Mouse (Mus musculus) lung, embryonic 15.5 days (tissue): ENCODE data around the gene 6030452D12Rik. TPM values are rescaled to one million over a fixed set of nuclear protein-coding genes. Genes with fewer than 3 reads are reported as not detected.

ENCODE experiments used
- ATAC-seq: fragments of 200-750 bp; cut with Nextera tagmentation; 2 replicates; pipeline ENCODE4 v1.8.0; 2017; ENCODE audit warnings: moderate number of reproducible peaks, borderline replicate concordance; ENCODE audit not compliant: low FRiP score, low TSS enrichment; ENCODE audit errors: extremely low read depth
- H3K27ac ChIP-seq: fragments of 300-500 bp; sonication (generic); 2 replicates; pipeline ENCODE4 v1.5.1; 2015; ENCODE audit warnings: moderate library complexity, mild to moderate bottlenecking, inconsistent platforms
- H3K27me3 ChIP-seq: fragments of 300-500 bp; sonication (generic); 2 replicates; pipeline ENCODE4 v1.6.1; 2015; ENCODE audit warnings: inconsistent platforms
- H3K36me3 ChIP-seq: fragments of 300-500 bp; sonication (generic); 2 replicates; pipeline ENCODE4 v1.6.1; 2015; ENCODE audit warnings: inconsistent platforms
- H3K4me1 ChIP-seq: fragments of 300-500 bp; sonication (generic); 2 replicates; pipeline ENCODE4 v1.6.1; 2015; ENCODE audit warnings: inconsistent platforms
- H3K4me2 ChIP-seq: fragments of 300-500 bp; sonication (generic); 2 replicates; pipeline ENCODE4 v1.6.1; 2015; ENCODE audit warnings: inconsistent platforms, mild to moderate bottlenecking, moderate library complexity
- H3K4me3 ChIP-seq: fragments of 300-500 bp; sonication (generic); 2 replicates; pipeline ENCODE4 v1.5.1; 2015; ENCODE audit warnings: mild to moderate bottlenecking, inconsistent platforms
- H3K9ac ChIP-seq: fragments of 300-500 bp; sonication (generic); 2 replicates; pipeline ENCODE4 v1.6.1; 2015; ENCODE audit warnings: inconsistent platforms
- H3K9me3 ChIP-seq: fragments of 300-500 bp; sonication (generic); 2 replicates; pipeline ENCODE4 v1.6.1; 2016; ENCODE audit warnings: inconsistent platforms
- WGBS: fragments of 180-500 bp; shearing (Covaris S2); methylation state at CpG from one replicate; pipeline ENCODE4 v1.1.7; 2015; 5-methylcytosine and 5-hydroxymethylcytosine counted together
- polyA plus RNA-seq: library from polyadenylated mRNA; unstranded; fragments of >200 nt; fragmentation: Nextera tagmentation; extraction: Ambion mirVana; gene quantifications from 2 replicates; pipeline ENCODE4 v1.2.1, GENCODE M21; 2015

6030452D12Rik gene
- polyA plus RNA-seq, 1 experiment from 2014 or later = not detected

DNA sequence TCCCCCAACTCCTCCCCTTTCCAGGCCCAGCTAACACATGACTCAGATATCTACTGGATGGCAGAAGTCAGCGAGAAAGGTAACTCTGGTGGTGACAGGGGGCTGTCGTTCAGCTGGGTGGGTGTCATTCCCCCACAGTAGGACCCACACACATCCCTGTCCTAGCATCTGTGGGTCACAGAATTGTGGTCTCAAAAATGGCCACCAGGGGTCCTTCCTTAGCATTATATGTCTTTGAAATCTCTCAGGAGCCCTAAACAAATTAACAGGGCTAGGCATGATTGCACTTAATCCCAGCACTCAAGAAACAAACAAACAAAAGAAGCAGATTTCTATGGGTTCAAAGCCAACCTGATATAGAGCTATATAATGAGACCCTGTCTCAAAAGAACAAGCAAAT, 44.8 kb downstream of the 6030452D12Rik start:
- Histone ChIP-seq H3K27me3 (no peaks in the 10 kb centered on the region), H3K36me3 (peaks cover 9% of the 10 kb centered on the region), H3K9me3 (no peaks in the 10 kb centered on the region), H3K4me2 (no peak overlapping the region), H3K4me3 (no peak overlapping the region), H3K9ac (no peak overlapping the region), H3K4me1 (no peaks in the 10 kb centered on the region), H3K27ac (no peak overlapping the region)
- 75% methylated on average over 2 of the region's 2 CpGs for WGBS
- ATAC-seq = no peak

- Histone ChIP-seq H3K9me3 (no peaks in the 10 kb centered on the region), H3K36me3 (peaks cover 3% of the 10 kb centered on the region), H3K9ac (no peak overlapping the region), H3K4me3 (no peak overlapping the region), H3K4me1 (no peaks in the 10 kb centered on the region), H3K27me3 (no peaks in the 10 kb centered on the region), H3K27ac (no peak overlapping the region), H3K4me2 (no peak overlapping the region)
- ATAC-seq = no peak
- 88% methylated on average over 7 of the region's 7 CpGs for WGBS
Observed at GRCm38 (mm10) chr8:106546746-106547145, 46.4 kb downstream of the 6030452D12Rik start.

DNA sequence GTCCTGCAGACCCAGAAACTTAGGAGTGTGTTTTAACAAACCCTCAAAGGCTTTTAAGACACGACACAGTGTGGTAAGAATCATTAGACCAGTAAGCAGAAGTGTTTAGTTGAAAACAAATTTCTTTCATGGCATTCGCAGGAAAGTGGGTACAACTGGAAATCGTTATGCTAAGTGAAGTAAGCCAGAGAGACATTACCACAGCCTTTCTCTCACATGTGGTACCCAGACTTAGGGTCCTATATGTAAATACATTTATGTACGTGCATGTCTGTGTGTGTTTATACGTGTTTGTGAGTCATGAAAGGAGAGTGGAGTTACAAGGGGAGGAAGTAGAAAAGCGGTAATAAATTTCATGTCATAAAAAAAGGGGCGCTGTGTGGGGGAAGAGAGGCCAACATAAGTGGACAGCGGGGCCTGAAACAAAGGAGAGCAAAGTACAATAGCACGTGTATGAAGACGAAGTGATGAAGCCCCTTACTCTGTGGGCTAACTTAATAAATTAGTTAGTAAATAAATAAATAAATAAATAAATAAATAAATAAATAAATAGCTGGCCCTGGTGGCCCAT, 48.1 kb downstream of the 6030452D12Rik start:
- no peak overlapping the region for H3K4me3 ChIP-seq
- H3K9me3 ChIP-seq = no peaks in the 10 kb centered on the region
- no peaks in the 10 kb centered on the region for H3K27me3 ChIP-seq
- H3K4me2 ChIP-seq = no peak overlapping the region
- H3K36me3 ChIP-seq = peaks cover 2% of the 10 kb centered on the region; the same call in 1 of the 2 replicates
- H3K27ac ChIP-seq = no peak overlapping the region
- 78% methylated on average over 10 of the region's 10 CpGs for WGBS
- H3K4me1 ChIP-seq = no peaks in the 10 kb centered on the region
- ATAC-seq = no peak
- no peak overlapping the region for H3K9ac ChIP-seq

GRCm38 (mm10) chr8:106550906-106551305, 50.6 kb downstream of the 6030452D12Rik start:
- H3K36me3 ChIP-seq = peaks cover 2% of the 10 kb centered on the region; the same call in 1 of the 2 replicates
- no peak overlapping the region for H3K9ac ChIP-seq
- H3K4me2 ChIP-seq = no peak overlapping the region
- H3K27ac ChIP-seq = no peak overlapping the region
- no peak overlapping the region for H3K4me3 ChIP-seq
- ATAC-seq = no peak
- H3K4me1 ChIP-seq = no peaks in the 10 kb centered on the region
- H3K27me3 ChIP-seq = no peaks in the 10 kb centered on the region
- H3K9me3 ChIP-seq = no peaks in the 10 kb centered on the region
- 89% methylated on average over 1 of the region's 1 CpGs for WGBS

DNA sequence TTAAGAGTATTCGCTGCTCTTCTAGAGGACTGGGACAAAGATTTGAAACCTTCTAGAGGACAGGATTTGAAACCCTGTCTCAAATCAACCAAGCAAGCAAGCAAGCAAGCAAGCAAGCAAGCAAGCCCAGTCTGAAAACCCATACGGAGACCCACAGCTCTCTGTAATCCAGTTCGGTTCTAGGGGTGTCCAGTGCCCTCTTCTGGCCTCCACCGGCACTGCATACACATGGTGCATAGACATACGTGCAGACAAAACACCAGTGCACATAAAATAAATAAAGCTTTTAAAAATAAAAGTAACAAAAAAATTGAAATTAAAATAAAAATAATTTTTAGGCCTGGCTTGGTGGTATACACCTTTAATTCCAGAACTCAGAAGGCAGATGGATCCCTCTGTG, 53.7 kb downstream of the 6030452D12Rik start:
- Histone ChIP-seq H3K4me1 (no peaks in the 10 kb centered on the region), H3K36me3 (peaks cover 2% of the 10 kb centered on the region; the same call in 1 of the 2 replicates), H3K27me3 (no peaks in the 10 kb centered on the region), H3K27ac (no peak overlapping the region), H3K4me2 (no peak overlapping the region), H3K9me3 (no peaks in the 10 kb centered on the region), H3K9ac (no peak overlapping the region), H3K4me3 (no peak overlapping the region)
- ATAC-seq = no peak
- WGBS = 96% methylated on average over 5 of the region's 5 CpGs

- no peak overlapping the region for H3K4me2 ChIP-seq
- ATAC-seq = no peak
Observed at GRCm38 (mm10) chr8:106556068-106556645, 55.8 kb downstream of the 6030452D12Rik start.

More at GRCm38 (mm10) chr8:106556068-106556645, 55.8 kb downstream of the 6030452D12Rik start:
- H3K9me3 ChIP-seq = no peaks in the 10 kb centered on the region
- 0 out of 2 replicates have a peak, but pooled peaks cover under 1% of the 10 kb centered on the region for H3K4me1 ChIP-seq
- H3K27ac ChIP-seq = no peak overlapping the region
- H3K27me3 ChIP-seq = no peaks in the 10 kb centered on the region
- no peak overlapping the region for H3K4me3 ChIP-seq
- 62% methylated on average over 6 of the region's 7 CpGs for WGBS
- no peak overlapping the region for H3K9ac ChIP-seq
- H3K36me3 ChIP-seq = peaks cover 2% of the 10 kb centered on the region; the same call in 1 of the 2 replicates

Other genes starting within 250 kb of the 6030452D12Rik start
- gene Smpd3, start 162.5 kb upstream of the 6030452D12Rik start, polyA plus RNA-seq = 1.0 and 1.3 TPM in 2 replicates
- 16.5 and 17.5 TPM in 2 replicates for gene Zfp90, start 85.2 kb upstream of the 6030452D12Rik start, polyA plus RNA-seq
- 20.2 and 22.1 TPM in 2 replicates for gene Cdh3, start 10.4 kb downstream of the 6030452D12Rik start, polyA plus RNA-seq
- gene Gm10073, start 72.9 kb downstream of the 6030452D12Rik start, polyA plus RNA-seq = 8.3 and 9.0 TPM in 2 replicates
- 106 and 117 TPM in 2 replicates for gene Cdh1, start 102.8 kb downstream of the 6030452D12Rik start, polyA plus RNA-seq
- gene Tango6, start 182.5 kb downstream of the 6030452D12Rik start, polyA plus RNA-seq = 11.4 and 12.1 TPM in 2 replicates